Mouse (Mus musculus): Measurements from ENCODE around the gene Orc4. TPM values are rescaled to one million over a fixed set of nuclear protein-coding genes. Genes with fewer than 3 reads are reported as not detected.

Gene Orc4
- 71.7 and 73.9 TPM in 2 replicates for polyA plus RNA-seq (2015; fragmentation: Nextera tagmentation; extraction: Ambion mirVana)

DNA sequence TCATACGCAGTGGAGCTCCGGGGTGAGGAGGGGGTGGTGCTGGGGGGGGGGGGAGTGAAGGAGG is at the start of gene Orc4:
Gene Orc4, minus strand, starts transcription at position 26 of the 64 bp plus-strand sequence.
- no peaks in the 10 kb centered on the region for H3K9me3 ChIP-seq (replicated peaks)
- no peak for ATAC-seq (replicated peaks; ENCODE audit: insufficient number of reproducible peaks, insufficient read depth, low FRiP score, low read depth)
- H3K9ac ChIP-seq = peak within 1 kb of the TSS; percentile 86
- peaks cover 9% of the 10 kb centered on the region for H3K4me1 ChIP-seq (replicated peaks)
- H3K4me2 ChIP-seq = peak within 1 kb of the TSS; percentile 75
- no peaks in the 10 kb centered on the region for H3K27me3 ChIP-seq
- no peaks in the 10 kb centered on the region for H3K36me3 ChIP-seq
- H3K27ac ChIP-seq = peak within 1 kb of the TSS; percentile 98
- peak within 1 kb of the TSS; percentile 92 for H3K4me3 ChIP-seq
- 4% methylated on average over 2 of the region's 2 CpGs for WGBS

DNA sequence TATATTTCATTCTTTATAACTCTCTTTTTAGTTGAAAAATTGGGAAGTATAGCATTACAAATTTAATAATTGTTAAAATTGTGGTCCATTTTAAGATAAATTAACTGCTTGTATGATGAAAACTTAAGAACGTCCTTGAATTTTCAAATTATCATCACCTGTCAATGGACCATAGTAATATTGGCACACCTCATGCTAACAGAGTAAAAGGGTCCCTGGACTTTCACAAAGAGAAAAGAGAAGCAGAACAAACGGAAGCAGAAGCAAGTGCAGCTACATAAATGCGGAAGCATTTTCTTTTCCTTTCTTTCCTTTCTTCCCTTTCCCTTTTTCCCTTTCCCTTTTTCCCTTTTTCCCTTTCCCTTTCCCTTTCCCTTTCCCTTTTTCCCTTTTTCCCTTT is 40.2 kb upstream of the Orc4 start:
- Histone ChIP-seq H3K9me3 (replicated peaks) (no peaks in the 10 kb centered on the region), H3K27me3 (no peaks in the 10 kb centered on the region), H3K4me1 (replicated peaks) (no peaks in the 10 kb centered on the region), H3K9ac (no peak overlapping the region), H3K4me2 (no peak overlapping the region), H3K36me3 (no peaks in the 10 kb centered on the region), H3K4me3 (no peak overlapping the region), H3K27ac (no peak overlapping the region)
- ATAC-seq (replicated peaks; ENCODE audit: insufficient number of reproducible peaks, insufficient read depth, low FRiP score, low read depth) = no peak
- 87% methylated on average over 3 of the region's 3 CpGs for WGBS

DNA sequence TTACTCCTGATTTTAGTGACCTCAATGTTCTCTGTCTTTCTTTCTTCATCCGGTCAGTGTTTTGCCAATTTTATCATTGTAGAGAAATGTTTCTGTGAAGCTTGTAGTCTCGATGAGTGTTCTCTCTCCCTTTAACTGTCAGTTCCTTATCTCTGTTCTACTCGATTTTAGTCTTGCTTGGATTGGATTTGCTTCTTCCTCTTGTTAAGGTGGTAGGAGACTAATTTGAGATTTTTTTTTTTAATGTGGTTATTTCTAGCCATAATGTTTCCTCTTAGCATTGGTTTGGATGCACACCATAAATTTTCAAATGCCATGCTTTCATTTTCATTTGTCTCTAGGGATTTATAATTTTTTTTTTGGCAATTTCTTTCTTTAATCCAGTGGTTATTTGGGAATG is 28.8 kb upstream of the Orc4 start:
- Histone ChIP-seq H3K9me3 (replicated peaks) (no peaks in the 10 kb centered on the region), H3K4me2 (no peak overlapping the region), H3K27me3 (no peaks in the 10 kb centered on the region), H3K4me1 (replicated peaks) (no peaks in the 10 kb centered on the region), H3K9ac (no peak overlapping the region), H3K36me3 (no peaks in the 10 kb centered on the region), H3K4me3 (no peak overlapping the region), H3K27ac (no peak overlapping the region)
- WGBS = 38% methylated on average over 3 of the region's 3 CpGs
- ATAC-seq (replicated peaks; ENCODE audit: insufficient number of reproducible peaks, insufficient read depth, low FRiP score, low read depth) = no peak

DNA sequence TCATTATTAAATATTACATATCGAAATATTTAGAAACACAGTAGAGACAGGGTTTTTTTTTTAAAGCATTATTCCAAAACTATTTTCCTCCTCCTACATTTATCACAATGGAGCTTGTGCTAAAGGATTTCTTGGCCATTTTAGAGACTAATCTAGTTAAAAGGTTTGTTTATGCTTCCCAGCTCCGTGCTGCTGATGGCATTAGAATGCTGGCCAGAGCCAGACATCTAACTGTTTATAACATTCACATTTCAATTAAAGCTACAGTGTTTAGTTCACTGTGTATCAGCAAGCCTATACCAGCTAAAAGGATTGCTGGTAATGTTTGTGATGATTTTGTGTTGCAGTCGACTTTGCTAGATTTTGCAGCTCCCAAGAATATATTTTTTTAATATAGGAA is 6.5 kb upstream of the Orc4 start:
- H3K9me3 ChIP-seq (replicated peaks) = no peaks in the 10 kb centered on the region
- no peaks in the 10 kb centered on the region for H3K27me3 ChIP-seq
- WGBS = 66% methylated on average over 3 of the region's 3 CpGs

DNA sequence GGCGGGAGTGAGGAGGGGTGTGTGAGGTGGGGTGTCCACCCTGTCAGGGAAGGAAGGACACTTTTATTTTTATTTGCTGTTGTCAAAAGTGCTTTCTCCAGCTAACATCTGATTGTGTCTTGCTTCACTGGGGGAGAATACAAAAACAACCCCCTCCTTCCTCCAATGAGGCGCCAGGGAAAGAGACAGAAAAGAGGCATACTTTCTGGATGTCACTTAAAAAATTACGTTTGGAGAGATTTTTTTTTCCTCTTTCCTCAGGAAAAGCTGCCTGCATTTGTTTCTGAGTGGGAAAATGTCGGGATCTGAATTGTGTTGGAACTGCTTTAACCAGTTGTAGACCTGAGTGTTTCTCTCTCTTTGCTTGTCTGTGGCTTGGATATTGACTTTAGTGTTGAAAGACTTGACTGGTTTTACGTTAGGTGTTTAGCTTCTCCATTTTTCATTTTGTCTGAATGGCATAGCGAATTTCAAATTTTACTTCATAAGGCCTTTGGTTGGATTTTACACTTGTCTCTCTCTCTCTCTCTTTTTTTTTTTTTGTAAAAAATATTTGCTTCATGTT is 321 bp upstream of the Orc4 start:
- Histone ChIP-seq H3K27ac (peak overlapping the region; percentile 98), H3K27me3 (no peaks in the 10 kb centered on the region), H3K9ac (peak overlapping the region; percentile 86), H3K4me1 (replicated peaks) (peaks cover 9% of the 10 kb centered on the region), H3K4me3 (peak overlapping the region; percentile 92), H3K4me2 (peak overlapping the region; percentile 75), H3K9me3 (replicated peaks) (no peaks in the 10 kb centered on the region), H3K36me3 (no peaks in the 10 kb centered on the region)
- ATAC-seq (replicated peaks; ENCODE audit: insufficient number of reproducible peaks, insufficient read depth, low FRiP score, low read depth) = no peak
- 9% methylated on average over 5 of the region's 6 CpGs for WGBS

More for the DNA sequence above, 6.5 kb upstream of the Orc4 start:
- H3K27ac ChIP-seq = no peak overlapping the region
- no peak overlapping the region for H3K9ac ChIP-seq
- no peaks in the 10 kb centered on the region for H3K36me3 ChIP-seq
- ATAC-seq (replicated peaks; ENCODE audit: insufficient number of reproducible peaks, insufficient read depth, low FRiP score, low read depth) = no peak
- H3K4me3 ChIP-seq = no peak overlapping the region
- H3K4me2 ChIP-seq = no peak overlapping the region
- 0 out of 2 replicates have a peak, but pooled peaks cover 3% of the 10 kb centered on the region for H3K4me1 ChIP-seq (replicated peaks)

DNA sequence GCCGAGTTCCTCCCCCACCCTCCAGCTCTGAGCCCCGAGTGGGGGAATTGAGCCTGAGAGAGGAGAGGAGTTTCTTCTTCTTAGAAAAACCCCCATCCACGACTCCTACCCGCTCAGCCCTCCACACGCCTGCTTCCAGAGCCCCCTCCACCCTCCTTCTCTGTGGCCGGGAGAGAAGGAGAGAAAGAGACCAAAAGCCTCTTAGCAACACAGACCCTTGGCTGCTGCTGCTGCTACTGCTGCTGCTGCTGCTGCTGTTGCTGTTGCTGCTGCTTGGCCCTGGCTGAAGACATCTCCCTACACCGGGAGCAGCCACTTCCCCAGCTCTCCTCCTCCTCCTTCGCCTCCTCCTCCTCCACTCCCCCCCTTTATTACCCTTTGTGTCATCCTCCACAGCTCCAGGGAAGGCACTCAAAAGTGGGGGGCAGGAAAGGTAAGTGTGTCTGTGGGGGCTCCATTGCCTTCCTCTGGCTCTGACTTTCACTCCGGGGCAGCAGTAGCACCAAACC is 280 bp downstream of the Orc4 start:
- Histone ChIP-seq H3K4me1 (replicated peaks) (peaks cover 9% of the 10 kb centered on the region), H3K9me3 (replicated peaks) (no peaks in the 10 kb centered on the region), H3K4me2 (peak overlapping the region; percentile 75), H3K36me3 (no peaks in the 10 kb centered on the region), H3K9ac (peak overlapping the region; percentile 86), H3K27me3 (no peaks in the 10 kb centered on the region), H3K4me3 (peak overlapping the region; percentile 92), H3K27ac (peak overlapping the region; percentile 98)
- 0% methylated on average over 8 of the region's 9 CpGs for WGBS
- ATAC-seq (replicated peaks; ENCODE audit: insufficient number of reproducible peaks, insufficient read depth, low FRiP score, low read depth) = peak; percentile 20

DNA sequence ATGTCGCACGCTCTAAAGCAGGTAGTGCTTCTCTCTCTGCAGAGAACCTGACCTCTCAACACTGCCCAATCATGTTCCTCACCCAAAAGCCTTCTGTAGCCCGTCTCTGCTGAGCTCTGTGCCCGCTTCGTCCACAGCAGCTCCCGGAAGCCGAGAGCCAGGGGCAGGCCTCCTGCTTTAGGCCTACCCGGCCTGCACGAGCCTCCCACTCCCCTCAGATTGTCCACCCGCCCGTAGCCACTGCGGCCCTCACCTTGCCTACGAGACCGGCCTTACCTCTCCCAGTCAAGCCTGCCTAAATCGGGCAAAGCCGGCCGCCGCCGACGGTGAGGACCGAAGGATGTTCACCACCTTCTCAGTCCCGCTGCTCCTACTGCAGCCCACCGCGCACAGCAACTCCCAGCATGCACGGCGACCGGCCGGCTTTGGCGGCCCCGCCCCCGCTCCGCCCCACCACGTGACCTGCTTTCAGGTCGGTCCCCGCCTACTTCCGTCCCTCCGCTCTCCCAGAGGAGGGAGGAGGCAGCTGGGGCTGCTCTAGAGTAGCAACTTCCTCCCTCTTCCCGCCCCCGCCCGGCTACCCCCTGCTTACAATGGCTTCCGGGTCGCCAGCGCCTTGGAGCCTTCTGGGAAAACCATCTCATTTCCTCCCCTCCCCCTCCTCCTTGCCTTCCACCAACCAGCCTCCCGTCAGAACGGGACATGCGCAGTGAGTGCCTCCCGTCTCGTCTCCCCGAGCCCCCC is 1.1 kb downstream of the Orc4 start, which contains the start of gene Mbd5:
Gene Mbd5, plus strand, starts transcription at position 668 of the 744 bp plus-strand sequence.
- Histone ChIP-seq H3K36me3 (no peaks in the 10 kb centered on the region), H3K4me2 (peak within 1 kb of the TSS; percentile 76), H3K4me3 (peak within 1 kb of the TSS; percentile 92), H3K4me1 (replicated peaks) (peaks cover 9% of the 10 kb centered on the region), H3K9ac (peak within 1 kb of the TSS; percentile 90), H3K27ac (peak within 1 kb of the TSS; percentile 98), H3K9me3 (replicated peaks) (no peaks in the 10 kb centered on the region), H3K27me3 (no peaks in the 10 kb centered on the region)
- under 1% methylated on average over 44 of the region's 49 CpGs for WGBS
- ATAC-seq (replicated peaks; ENCODE audit: insufficient number of reproducible peaks, insufficient read depth, low FRiP score, low read depth) = peak; percentile 100

DNA sequence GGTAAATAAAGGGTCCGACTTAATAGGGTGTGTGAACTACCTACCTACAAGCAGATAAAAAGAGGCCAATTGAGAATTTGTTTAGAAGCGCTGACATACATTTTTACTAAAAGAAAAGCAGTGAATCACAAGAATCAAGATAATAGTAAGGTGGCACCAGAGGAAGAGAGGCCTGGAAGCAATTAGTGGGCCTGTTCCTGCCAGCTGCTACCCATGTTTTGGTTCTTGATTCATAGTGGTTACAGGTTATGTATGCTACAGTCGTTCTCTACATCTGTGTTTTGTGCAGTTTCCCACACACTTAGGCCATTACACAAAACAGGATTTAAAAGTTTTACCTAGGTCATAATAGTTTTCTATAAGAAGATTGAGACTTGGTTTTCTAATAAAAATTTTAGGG is 2.3 kb downstream of the Orc4 start:
- Histone ChIP-seq H3K27me3 (no peaks in the 10 kb centered on the region), H3K4me3 (peak overlapping the region; percentile 92), H3K36me3 (no peaks in the 10 kb centered on the region), H3K4me2 (peak overlapping the region; percentile 76), H3K9ac (0 out of 2 replicates have a peak overlapping the region, but pooled peaks have one; percentile 25), H3K4me1 (replicated peaks) (peaks cover 9% of the 10 kb centered on the region), H3K9me3 (replicated peaks) (no peaks in the 10 kb centered on the region), H3K27ac (no peak overlapping the region)
- WGBS = 65% methylated on average over 3 of the region's 3 CpGs
- ATAC-seq (replicated peaks; ENCODE audit: insufficient number of reproducible peaks, insufficient read depth, low FRiP score, low read depth) = no peak

DNA sequence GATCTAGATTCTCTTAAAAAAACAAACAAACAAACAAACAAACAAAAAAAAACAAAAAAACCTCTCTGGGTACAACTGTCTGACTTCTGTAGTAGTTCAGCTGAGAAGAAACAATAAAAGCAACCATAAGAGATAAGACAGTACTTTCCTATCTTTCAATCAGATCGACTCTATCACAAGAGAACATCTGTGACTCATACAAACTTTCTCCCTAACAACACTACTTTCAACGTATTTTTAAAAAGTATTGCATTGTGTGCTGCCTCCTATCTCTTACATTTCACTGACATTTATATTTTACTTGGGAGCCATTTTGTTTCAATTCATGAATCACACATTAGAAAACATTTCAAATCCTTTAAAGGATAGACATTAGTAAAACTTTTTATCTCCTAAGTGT is 15.0 kb downstream of the Orc4 start:
- Histone ChIP-seq H3K4me2 (no peak overlapping the region), H3K27ac (no peak overlapping the region), H3K4me1 (replicated peaks) (no peaks in the 10 kb centered on the region), H3K36me3 (peaks cover 9% of the 10 kb centered on the region; the same call in 1 of the 2 replicates), H3K9me3 (replicated peaks) (no peaks in the 10 kb centered on the region), H3K4me3 (no peak overlapping the region), H3K9ac (no peak overlapping the region), H3K27me3 (no peaks in the 10 kb centered on the region)
- no peak for ATAC-seq (replicated peaks; ENCODE audit: insufficient number of reproducible peaks, insufficient read depth, low FRiP score, low read depth)
- 86% methylated on average over 2 of the region's 2 CpGs for WGBS

DNA sequence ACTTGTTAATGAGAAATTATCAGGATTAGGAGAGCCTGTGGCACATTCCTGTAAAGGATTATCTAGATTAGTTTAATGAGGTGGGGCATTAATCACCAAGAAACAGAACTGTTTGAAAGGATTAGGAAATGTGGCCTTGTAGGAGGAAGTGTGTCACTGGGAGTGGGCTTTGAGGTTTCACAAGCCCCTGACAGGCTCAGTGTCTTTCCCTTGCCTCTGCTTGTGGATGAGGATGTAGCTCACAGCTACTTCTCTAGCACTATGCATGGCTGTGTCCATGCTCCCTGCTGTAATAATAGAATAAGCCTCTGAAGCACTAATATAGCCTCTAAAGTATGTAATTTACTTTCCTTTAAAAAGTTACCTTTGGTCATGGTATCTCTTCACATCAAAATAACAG is 34.2 kb downstream of the Orc4 start:
- Histone ChIP-seq H3K4me1 (replicated peaks) (no peaks in the 10 kb centered on the region), H3K27me3 (no peaks in the 10 kb centered on the region), H3K9me3 (replicated peaks) (no peaks in the 10 kb centered on the region), H3K27ac (no peak overlapping the region), H3K9ac (no peak overlapping the region), H3K36me3 (peaks cover 20% of the 10 kb centered on the region; the same call in 1 of the 2 replicates), H3K4me3 (no peak overlapping the region), H3K4me2 (no peak overlapping the region)
- no peak for ATAC-seq (replicated peaks; ENCODE audit: insufficient number of reproducible peaks, insufficient read depth, low FRiP score, low read depth)

DNA sequence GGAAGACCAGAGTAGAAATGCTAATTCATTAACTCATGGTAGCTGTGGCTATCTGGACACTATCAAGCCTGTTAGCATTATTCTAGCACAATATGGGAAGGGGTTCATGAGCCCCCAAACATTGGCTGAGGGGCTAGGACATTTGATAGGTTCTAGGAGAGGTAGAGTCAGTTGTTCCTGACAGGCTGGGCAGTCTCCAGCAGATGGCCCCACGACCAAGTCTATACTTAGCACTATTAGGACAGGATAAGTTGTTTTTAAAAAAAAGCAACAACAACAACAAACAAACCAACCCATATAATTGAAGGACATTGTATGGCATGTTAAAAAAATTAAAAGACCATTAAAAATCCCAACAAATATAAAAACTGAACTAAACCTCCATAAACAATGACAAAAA is 35.9 kb downstream of the Orc4 start:
- Histone ChIP-seq H3K4me3 (no peak overlapping the region), H3K9me3 (replicated peaks) (no peaks in the 10 kb centered on the region), H3K4me2 (no peak overlapping the region), H3K27ac (no peak overlapping the region), H3K4me1 (replicated peaks) (no peaks in the 10 kb centered on the region), H3K36me3 (peaks cover 16% of the 10 kb centered on the region; the same call in 1 of the 2 replicates), H3K9ac (no peak overlapping the region), H3K27me3 (no peaks in the 10 kb centered on the region)
- WGBS = 62% methylated on average over 1 of the region's 1 CpGs
- no peak for ATAC-seq (replicated peaks; ENCODE audit: insufficient number of reproducible peaks, insufficient read depth, low FRiP score, low read depth)

DNA sequence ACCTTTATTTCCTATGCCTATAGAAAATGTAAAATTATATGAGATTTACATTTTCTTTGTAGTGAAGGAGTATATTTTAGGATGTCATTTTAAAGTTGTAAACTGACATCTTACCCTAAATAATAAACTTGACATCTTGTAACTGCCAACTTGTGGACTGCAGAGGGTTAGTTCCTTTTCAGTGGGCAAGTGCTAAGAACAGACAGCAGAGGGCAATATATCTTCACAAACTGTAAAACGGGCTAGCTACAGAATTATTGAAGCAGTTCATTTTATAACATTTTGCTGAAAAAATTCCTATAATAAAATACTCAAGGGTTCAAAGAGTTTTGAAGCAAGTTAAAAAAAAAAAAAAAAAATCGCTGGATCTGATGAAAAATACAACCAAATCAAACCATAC is 41.2 kb downstream of the Orc4 start:
- H3K27me3 ChIP-seq = no peaks in the 10 kb centered on the region
- H3K4me2 ChIP-seq = no peak overlapping the region
- ATAC-seq (replicated peaks; ENCODE audit: insufficient number of reproducible peaks, insufficient read depth, low FRiP score, low read depth) = no peak
- H3K4me1 ChIP-seq (replicated peaks) = no peaks in the 10 kb centered on the region
- H3K9ac ChIP-seq = no peak overlapping the region
- WGBS = 51% methylated on average over 2 of the region's 2 CpGs
- no peak overlapping the region for H3K27ac ChIP-seq
- no peak overlapping the region for H3K4me3 ChIP-seq
- peaks cover 22% of the 10 kb centered on the region for H3K36me3 ChIP-seq
- H3K9me3 ChIP-seq (replicated peaks) = no peaks in the 10 kb centered on the region
